Mouse (Mus musculus) adrenal gland, postnatal 10 days (tissue): ENCODE data around the gene Gfer. TPM values are rescaled to one million over a fixed set of nuclear protein-coding genes. Genes with fewer than 3 reads are reported as not detected.

Experiments
- DNase-seq: peaks from one replicate; pipeline ENCODE4 v3.0.0; 2021; ENCODE audit warnings: mixed read lengths
- long read RNA-seq, 2 experiments: library from polyadenylated mRNA; stranded (forward); transcript quantifications; one replicate each; pipeline ENCODE4 v2.0.0; 2021
- total RNA-seq, 2 experiments: library from RNA; stranded (reverse); gene quantifications; 2 replicates each; pipeline ENCODE4 v1.2.3; 2021

Gene Gfer
- 10 to 100 TPM; 36.0 to 36.8 TPM for total RNA-seq
- long read RNA-seq, experiment 1, transcript Gfer-206 (2 exons, 1,706 nt), result minor isoform, 8 of 69 reads
- long read RNA-seq, experiment 1, transcript Gfer-201 (3 exons, 1,776 nt), result major isoform, 28 of 69 reads
- long read RNA-seq, experiment 1, transcript Gfer-204 (4 exons, 1,177 nt), result minor isoform, 20 of 69 reads
- long read RNA-seq, experiment 1, partial matches to known transcripts, result 3 of 69 reads
- long read RNA-seq, experiment 1, other reads (novel, unspliced or antisense), result 8 of 69 reads
- long read RNA-seq, experiment 2, transcript Gfer-204 (4 exons, 1,177 nt), result minor isoform, 6 of 34 reads
- long read RNA-seq, experiment 2, transcript Gfer-201 (3 exons, 1,776 nt), result major isoform, 21 of 34 reads
- long read RNA-seq, experiment 2, partial matches to known transcripts, result 2 of 34 reads
- long read RNA-seq, experiment 2, other reads (novel, unspliced or antisense), result 4 of 34 reads

GRCm38 (mm10) chr17:24696011-24696697 lies at the start of gene Gfer, which contains the start of gene Noxo1:
TSS of gene Gfer (minus strand) at chr17:24696156.
TSS of gene Noxo1 (plus strand) at chr17:24696234.
- DNase-seq, result peak; percentile 96

- DNase-seq, result no peak
Measured at GRCm38 (mm10) chr17:24744381-24744780, 48.4 kb upstream of the Gfer start.

GRCm38 (mm10) chr17:24743896-24744295 lies 47.9 kb upstream of the Gfer start:
- no peak for DNase-seq

GRCm38 (mm10) chr17:24742307-24742706 lies 46.4 kb upstream of the Gfer start:
- DNase-seq, result peak; percentile 51

GRCm38 (mm10) chr17:24739926-24740325 lies 44.0 kb upstream of the Gfer start:
- no peak for DNase-seq

GRCm38 (mm10) chr17:24738238-24738637 lies 42.3 kb upstream of the Gfer start:
- DNase-seq, result no peak

- no peak for DNase-seq
Measured at GRCm38 (mm10) chr17:24737135-24737810, 41.3 kb upstream of the Gfer start.

GRCm38 (mm10) chr17:24736330-24737051 lies 40.5 kb upstream of the Gfer start, which contains the start of gene Msrb1:
TSS of gene Msrb1 (plus strand) at chr17:24736642.
- peak; percentile 97 for DNase-seq

- no peak for DNase-seq
Measured at GRCm38 (mm10) chr17:24735446-24735845, 39.5 kb upstream of the Gfer start.

- DNase-seq, result no peak
Measured at GRCm38 (mm10) chr17:24734513-24734912, 38.6 kb upstream of the Gfer start.

- no peak for DNase-seq
Measured at GRCm38 (mm10) chr17:24733434-24734050, 37.6 kb upstream of the Gfer start.

- no peak for DNase-seq
Measured at GRCm38 (mm10) chr17:24732233-24732935, 36.4 kb upstream of the Gfer start.

GRCm38 (mm10) chr17:24730787-24731186 lies 34.8 kb upstream of the Gfer start:
- DNase-seq, result no peak

GRCm38 (mm10) chr17:24729067-24729466 lies 33.1 kb upstream of the Gfer start:
- DNase-seq, result no peak

GRCm38 (mm10) chr17:24728184-24728583 lies 32.2 kb upstream of the Gfer start:
- DNase-seq, result no peak

GRCm38 (mm10) chr17:24727618-24728017 lies 31.7 kb upstream of the Gfer start, which contains the start of gene Rpl3l:
TSS of gene Rpl3l (plus strand) at chr17:24727820.
- DNase-seq, result no peak

GRCm38 (mm10) chr17:24725637-24726390 lies 29.9 kb upstream of the Gfer start:
- no peak for DNase-seq

GRCm38 (mm10) chr17:24724184-24724583 lies 28.2 kb upstream of the Gfer start, which contains the start of gene Ndufb10:
TSS of gene Ndufb10 (minus strand) at chr17:24724478.
- peak; percentile 99 for DNase-seq

GRCm38 (mm10) chr17:24723881-24724180 lies 27.9 kb upstream of the Gfer start:
- DNase-seq, result no peak
